Mouse (Mus musculus) gastrocnemius, adult 18-20 months (tissue): ENCODE measurements at regions not wholly inside any gene's neighbourhood (a gene's known extent, or its start where the extent isn't known, plus 50 kb on each side); places are given as distances from the start of the nearest gene placed in this dataset.

Experiments
- DNase-seq: peaks from one replicate; pipeline ENCODE4 v3.0.0; 2021; ENCODE audit warnings: low spot score

- no peak for DNase-seq
These were observed 82.2 kb downstream of the Il20rb start for GRCm38 (mm10) chr9:100404426-100404825.

DNA sequence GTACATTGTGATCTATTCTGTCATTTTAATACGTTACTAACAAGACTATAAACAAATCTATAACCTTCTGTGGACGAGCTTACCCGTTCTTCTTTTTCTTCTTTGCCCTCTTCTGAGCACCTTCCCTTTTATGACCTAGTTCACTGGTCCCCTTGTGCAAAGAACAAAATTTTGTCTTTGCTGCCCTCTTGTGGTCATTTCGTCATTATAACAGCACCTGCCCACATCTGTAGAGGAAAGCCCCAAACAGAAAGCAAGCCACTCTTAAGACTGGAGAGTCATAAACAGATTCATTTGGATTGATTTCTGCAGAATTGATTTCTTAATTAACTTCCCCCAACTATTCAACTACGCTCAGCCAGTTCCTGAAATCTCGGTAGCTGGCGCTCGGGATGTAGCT, 86.2 kb downstream of the Il20rb start:
- peak; percentile 59 for DNase-seq

GRCm38 (mm10) chr9:100396340-100396910, 90.2 kb downstream of the Il20rb start:
- DNase-seq: no peak

GRCm38 (mm10) chr9:100395711-100396110, 90.9 kb downstream of the Il20rb start:
- DNase-seq: peak; percentile 72

DNA sequence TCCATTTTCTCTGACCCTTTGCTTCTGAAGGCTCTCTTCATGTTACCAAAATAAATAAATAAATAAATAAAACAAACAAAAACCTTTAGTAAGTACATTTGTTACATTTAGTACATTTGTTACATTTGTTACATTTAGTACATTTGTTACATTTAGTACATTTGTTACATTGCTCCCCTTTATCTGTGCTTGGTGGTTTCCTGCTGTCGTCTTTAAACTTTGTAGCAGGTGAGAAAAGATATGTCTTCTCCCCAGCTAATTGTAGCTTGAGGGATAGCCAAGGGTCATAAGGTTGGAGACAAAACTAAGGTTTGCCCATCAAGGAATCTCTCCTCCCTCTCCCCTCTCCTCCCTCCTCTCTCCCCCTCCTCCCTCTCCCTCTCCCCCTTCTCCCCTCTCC, 92.0 kb downstream of the Il20rb start:
- DNase-seq: no peak

GRCm38 (mm10) chr9:100394166-100394565, 92.4 kb downstream of the Il20rb start:
- DNase-seq: no peak

DNA sequence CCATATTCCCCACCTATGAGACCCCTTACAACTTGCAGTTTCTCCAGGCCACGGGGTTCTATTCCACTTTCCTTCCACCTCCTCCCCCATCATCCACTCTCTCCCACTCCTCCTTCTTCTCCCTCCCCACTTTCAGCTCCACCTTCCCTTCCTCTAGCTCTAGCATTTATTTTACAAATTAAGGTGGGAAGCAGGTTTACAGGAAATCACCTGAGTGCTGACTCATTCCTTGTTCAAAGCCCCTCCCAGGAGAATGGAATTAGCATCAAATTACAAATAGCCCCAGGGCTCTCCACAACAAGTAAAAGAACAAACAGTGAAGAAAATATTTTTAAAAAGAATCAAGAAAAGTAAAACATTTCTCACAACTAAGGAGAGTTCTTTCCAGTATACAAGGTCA, 94.3 kb downstream of the Il20rb start:
- DNase-seq: no peak

DNA sequence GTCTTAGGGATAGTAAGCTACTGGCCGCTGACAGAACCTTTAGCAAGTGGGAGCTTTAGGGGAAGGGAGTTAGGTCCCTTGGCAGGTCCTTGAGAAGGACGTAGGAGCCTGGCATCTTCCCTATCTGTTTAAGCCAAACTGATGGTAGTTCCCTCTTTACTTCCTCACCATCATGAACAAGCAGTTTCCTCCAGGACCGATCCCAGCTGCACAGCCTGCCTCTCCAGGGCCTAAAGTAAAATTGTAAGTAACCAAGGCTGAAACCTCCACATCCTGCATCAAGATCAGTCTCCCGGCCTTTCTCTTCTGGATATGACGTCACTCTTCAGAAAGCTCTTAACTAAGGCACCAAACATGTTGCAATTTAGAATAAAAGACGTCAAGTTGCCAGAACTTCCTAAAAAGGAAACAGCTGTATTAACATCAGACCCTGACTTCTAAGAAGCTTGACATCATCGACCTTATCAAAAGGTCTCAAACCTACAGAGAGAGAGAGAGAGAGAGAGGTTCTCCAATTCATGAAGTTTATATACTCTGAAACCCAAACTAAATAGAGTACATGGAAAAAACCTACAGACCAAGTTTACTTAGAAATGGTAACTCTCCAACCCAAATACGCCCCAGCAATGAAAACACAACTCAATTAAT, 94.9 kb downstream of the Il20rb start:
- DNase-seq: no peak

DNA sequence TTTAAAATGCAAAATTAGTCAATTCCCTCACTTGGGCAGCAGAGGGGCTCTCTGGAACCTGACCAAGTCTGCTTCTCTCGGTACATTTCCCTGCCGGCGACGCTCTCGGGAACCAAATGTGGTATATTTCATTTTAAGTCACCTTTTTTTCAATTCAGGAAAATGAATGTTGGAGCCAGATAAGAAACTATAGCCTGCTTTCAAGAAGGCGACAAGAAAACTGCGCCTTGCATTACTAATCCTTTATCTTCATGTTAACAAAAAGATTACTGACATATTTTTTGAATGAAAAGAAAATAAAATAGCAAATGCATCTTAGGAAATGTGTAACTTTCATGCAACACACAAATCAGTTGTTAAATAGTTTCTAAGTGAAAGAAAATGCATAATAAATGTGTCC, 98.2 kb downstream of the Il20rb start:
- DNase-seq: no peak

GRCm38 (mm10) chr9:100387171-100387685, 99.4 kb downstream of the Il20rb start:
- DNase-seq: no peak

- peak; percentile 70 for DNase-seq
These were observed 104.1 kb downstream of the Il20rb start for GRCm38 (mm10) chr9:100382492-100382891.

DNA sequence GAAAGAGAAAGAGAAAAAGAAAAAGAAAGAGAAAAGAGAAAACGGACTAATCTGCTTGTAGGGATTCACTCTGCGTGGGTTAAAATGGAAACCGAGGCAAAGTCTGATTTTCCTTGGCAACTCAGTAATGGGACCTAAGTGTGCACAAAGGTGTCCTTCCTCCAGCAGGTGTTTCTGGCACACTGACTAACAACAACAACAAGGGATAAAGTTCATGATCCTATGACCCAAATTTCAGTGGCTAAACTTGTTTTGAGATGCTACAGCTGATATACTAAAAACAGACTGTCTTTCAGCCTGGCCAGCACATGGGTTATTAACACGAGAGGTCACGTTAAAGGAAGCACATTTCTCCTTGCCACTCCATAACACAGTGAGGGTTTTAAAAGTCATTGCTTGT, 116.7 kb downstream of the Il20rb start:
- DNase-seq: no peak

DNA sequence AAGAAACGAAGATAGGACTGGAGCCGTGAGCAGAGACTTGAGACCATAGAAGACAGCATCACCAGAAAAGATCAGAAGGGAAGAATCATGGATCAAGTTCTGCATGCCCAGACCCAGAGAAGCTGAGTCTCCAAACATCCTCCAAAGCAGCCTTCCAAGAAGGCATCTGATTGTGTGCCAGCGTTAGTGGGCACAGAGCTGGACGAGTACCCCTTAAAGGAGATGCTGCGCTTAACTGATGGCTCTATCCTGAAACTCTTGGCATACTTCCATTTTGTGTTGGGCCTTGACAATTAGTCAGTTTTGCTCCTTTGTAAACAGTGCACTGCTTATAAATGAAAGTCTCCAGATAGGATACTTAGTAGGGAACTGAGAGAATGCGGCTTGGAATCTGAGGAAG, 119.8 kb downstream of the Il20rb start:
- DNase-seq: no peak

DNA sequence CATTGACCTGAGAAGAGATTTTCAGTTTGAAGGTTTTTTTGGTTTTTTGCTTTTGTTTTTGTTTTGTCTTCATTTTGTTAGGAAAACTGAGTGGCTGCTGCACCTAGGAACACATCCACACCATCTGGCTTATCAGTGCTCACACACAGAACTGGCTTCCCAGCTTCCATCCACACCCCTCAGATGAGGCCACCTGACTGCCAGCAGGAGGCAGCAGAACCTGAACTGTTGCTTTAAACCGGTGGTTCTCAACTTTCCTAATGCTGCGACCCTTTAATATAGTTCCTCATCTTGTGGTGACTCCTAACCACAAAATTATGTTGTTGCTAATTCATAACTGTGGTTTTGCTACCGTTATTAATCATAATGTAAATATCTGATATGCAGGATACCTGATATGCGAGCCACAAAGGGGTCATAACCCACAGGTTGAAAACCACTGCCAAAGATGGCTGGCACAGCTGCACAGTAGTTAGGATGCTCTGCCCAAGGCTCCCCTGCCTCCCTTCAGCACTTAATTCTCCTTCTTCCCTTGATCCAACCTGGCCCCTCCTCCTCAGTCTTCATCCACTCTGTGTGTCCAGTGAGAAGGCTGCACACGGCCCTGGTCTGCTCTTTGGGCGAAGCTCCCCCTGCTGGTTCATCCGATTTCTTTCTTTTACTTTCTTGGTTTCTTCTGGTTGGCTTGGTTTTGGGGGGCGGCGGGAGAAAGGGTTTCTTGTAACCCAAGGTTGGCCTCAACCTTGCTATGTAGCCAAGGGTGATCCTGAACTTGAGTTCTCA, 126.5 kb downstream of the Il20rb start:
- no peak for DNase-seq

DNA sequence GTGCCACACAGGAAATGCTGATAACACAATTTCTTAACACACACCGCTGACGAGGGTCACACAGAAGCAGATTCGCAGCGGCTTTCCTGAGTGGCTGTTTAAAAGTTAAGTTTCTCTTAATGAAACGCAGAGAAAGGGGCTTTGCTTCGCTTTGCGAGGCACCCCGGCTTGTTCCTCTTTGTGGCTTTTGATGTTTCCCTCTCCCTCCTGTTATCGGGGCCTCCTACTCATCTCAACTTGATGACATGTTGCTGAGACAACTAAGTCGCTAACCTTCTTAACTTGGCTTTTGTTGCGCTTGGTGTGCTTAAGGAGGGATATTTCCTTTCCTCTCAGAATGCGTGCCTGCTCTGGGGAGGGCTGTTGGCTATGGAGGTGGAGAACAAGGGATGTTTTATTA, 129.0 kb downstream of the Il20rb start:
- DNase-seq: no peak

- DNase-seq: no peak
These were observed 145.8 kb downstream of the Il20rb start for GRCm38 (mm10) chr9:100340796-100341195.

GRCm38 (mm10) chr9:100307765-100308164, 178.8 kb downstream of the Il20rb start:
- no peak for DNase-seq

GRCm38 (mm10) chr9:100307364-100307763, 179.2 kb downstream of the Il20rb start:
- DNase-seq: no peak

DNA sequence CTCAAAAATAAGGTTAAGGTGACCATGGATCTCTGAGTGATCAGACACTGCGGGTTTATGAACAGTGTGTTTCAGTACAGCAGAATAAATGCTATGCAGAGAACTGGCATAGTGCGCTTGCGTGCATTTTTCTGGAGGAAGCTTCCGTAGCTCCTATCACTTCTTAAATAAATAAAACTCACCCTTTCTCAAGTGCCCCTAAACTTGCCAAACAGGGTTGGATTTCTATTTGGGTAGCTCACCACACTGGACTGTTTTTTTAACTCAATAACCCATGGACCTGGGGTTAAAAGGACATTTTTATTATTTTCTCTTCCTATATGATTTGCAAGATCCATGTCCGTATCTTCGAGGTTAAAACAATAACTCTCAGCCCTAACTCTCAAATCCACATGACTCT, 182.8 kb downstream of the Il20rb start:
- no peak for DNase-seq

DNA sequence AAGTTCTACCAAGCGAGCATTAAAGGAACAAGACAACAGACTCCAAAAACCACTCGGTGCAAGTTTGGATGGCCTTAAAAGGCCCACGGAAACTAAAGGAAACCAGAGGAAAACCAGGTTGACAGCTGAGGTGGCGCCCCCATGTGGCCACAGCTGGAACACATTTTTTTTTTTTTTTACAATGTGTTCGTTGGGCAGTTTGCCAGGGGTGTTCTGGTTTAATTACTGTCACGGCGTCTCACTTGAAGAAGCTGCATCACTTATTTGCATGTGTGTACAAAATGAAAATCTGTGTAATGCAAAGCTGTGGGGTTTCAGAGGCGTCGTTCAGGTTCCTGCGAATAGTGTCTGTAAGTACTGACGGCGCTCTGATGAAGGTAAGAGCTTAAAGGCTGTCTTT, 185.0 kb downstream of the Il20rb start:
- no peak for DNase-seq

DNA sequence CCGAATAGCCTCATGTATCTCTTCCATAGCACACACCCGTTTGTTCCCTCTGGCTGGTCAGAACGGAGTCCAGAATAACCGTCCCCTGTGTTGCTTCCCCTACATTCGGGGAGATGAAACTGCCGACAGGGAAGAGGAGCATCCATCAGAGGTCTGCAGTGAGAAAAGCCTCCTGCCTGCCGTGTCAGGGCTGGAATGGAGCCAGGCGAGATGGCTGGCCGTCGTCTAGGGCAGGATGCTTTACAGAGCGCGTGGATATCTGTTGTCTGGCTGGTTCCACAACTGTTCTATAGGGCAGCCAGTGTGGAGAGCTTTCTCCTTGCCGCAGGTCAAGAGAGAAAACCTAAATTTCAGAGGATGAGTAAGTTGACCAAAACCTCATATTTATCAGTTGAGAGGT, 209.2 kb downstream of the Il20rb start:
- no peak for DNase-seq

- DNase-seq: no peak
These were observed 219.8 kb downstream of the Il20rb start for GRCm38 (mm10) chr9:100266528-100267387.
